Mouse (Mus musculus): ENCODE measurements around the gene Nxf3.

Gene Nxf3

GRCm38 (mm10) chrX:136030331-136030730 lies 54.7 kb downstream of the Nxf3 start:
- no peaks in the 10 kb centered on the region for H3K27me3 ChIP-seq (ENCODE audit: insufficient read depth, low read length)
- H3K4me1 ChIP-seq (replicated peaks; ENCODE audit: low read depth, low read length), result 0 out of 2 replicates have a peak, but pooled peaks cover 4% of the 10 kb centered on the region
- H3K4me3 ChIP-seq (replicated peaks; ENCODE audit: low read length), result no peak overlapping the region
- H3K9me3 ChIP-seq (ENCODE audit: low read length), result no peaks in the 10 kb centered on the region
- TF ChIP-seq CTCF (conservative IDR thresholded peaks at IDR 0.05; ENCODE audit: low read length), result no peak
- TF ChIP-seq POU5F1 (IDR thresholded peaks at IDR 0.05; ENCODE audit: borderline replicate concordance, low read length), result no peak
- no peak for TF ChIP-seq NANOG (IDR thresholded peaks at IDR 0.05; ENCODE audit: borderline replicate concordance, low read length)
- no peaks in the 10 kb centered on the region for H3K36me3 ChIP-seq (ENCODE audit: insufficient read depth, low read length)

All from E14TG2a.4 (cell line).